ENCODE assay signal across 8 mouse cellular contexts in genomic region chr13:24844983-24845955, GRCm38 (mm10). TPM values are rescaled to one million over a fixed set of nuclear protein-coding genes. Genes with fewer than 3 reads are reported as not detected.
DNase-seq lines count a peak whose midpoint lies in the region; ATAC-seq lines count a peak whose summit lies in the region.

D130043K22Rik (plus strand) TSS chr13:24845135.

- H3K4me3 ChIP-seq in heart, embryonic 13.5 days: peak within 1 kb of the TSS; percentile 52
- peak within 1 kb of the TSS; percentile 25 for H3K4me3 ChIP-seq in lung, embryonic 15.5 days

- no peak for ATAC-seq in heart, embryonic 13.5 days (ENCODE audit: extremely low read depth, insufficient number of reproducible peaks, low FRiP score, low TSS enrichment)
- ATAC-seq in lung, embryonic 15.5 days (ENCODE audit: borderline replicate concordance, extremely low read depth, low FRiP score, low TSS enrichment): peak; percentile 73; the same call in 1 of the 2 replicates

- no peaks in the 10 kb centered on the region for H3K9me3 ChIP-seq in heart, embryonic 13.5 days
- no peaks in the 10 kb centered on the region for H3K9me3 ChIP-seq in lung, embryonic 15.5 days

- H3K9ac ChIP-seq in heart, embryonic 13.5 days: peak within 1 kb of the TSS; percentile 47
- no peak within 1 kb of the TSS for H3K9ac ChIP-seq in lung, embryonic 15.5 days

- H3K27ac ChIP-seq in heart, embryonic 13.5 days (replicated peaks): no peak within 1 kb of the TSS
- no peak within 1 kb of the TSS for H3K27ac ChIP-seq in lung, embryonic 15.5 days

- H3K4me2 ChIP-seq in heart, embryonic 13.5 days: peak within 1 kb of the TSS; percentile 76
- peak within 1 kb of the TSS; percentile 64 for H3K4me2 ChIP-seq in lung, embryonic 15.5 days

- H3K27me3 ChIP-seq in heart, embryonic 13.5 days (replicated peaks): no peaks in the 10 kb centered on the region
- no peaks in the 10 kb centered on the region for H3K27me3 ChIP-seq in lung, embryonic 15.5 days

- H3K4me1 ChIP-seq in heart, embryonic 13.5 days: peaks cover 9% of the 10 kb centered on the region
- peaks cover 5% of the 10 kb centered on the region for H3K4me1 ChIP-seq in lung, embryonic 15.5 days

- DNase-seq in urinary bladder, postnatal 25 days (ENCODE audit: low spot score): peak; percentile 37
- DNase-seq in urinary bladder, postnatal 10 days (ENCODE audit: low spot score): no peak
- peak; percentile 83 for DNase-seq in embryo, embryonic 10 days (ENCODE audit: low spot score)
- DNase-seq in layer of hippocampus, adult 9-11 months: peak; percentile 51
- peak; percentile 75 to 84 for DNase-seq in right cerebral cortex, adult 2 months (ENCODE audit: low spot score in 2 of 2)
- no peak for DNase-seq in gastrocnemius, adult 18-20 months (ENCODE audit: low spot score)

- WGBS in heart, embryonic 13.5 days: 14% methylated on average over 40 of the region's 40 CpGs
- WGBS in lung, embryonic 15.5 days: 13% methylated on average over 40 of the region's 40 CpGs

- peaks cover 18% of the 10 kb centered on the region for H3K36me3 ChIP-seq in heart, embryonic 13.5 days
- H3K36me3 ChIP-seq in lung, embryonic 15.5 days: peaks cover 7% of the 10 kb centered on the region

RNA-seq across cellular contexts. Expression of gene D130043K22Rik, which starts in this region (rescaled TPM):
- 0.05 and 0.20 TPM in 2 replicates for polyA plus RNA-seq in heart, embryonic 13.5 days (2015; fragmentation: Nextera tagmentation; extraction: Ambion mirVana)
- polyA plus RNA-seq in lung, embryonic 15.5 days (2015; fragmentation: Nextera tagmentation; extraction: Ambion mirVana): 0.13 and 0.25 TPM in 2 replicates
- not detected for total RNA-seq in gastrocnemius, adult 18-20 months (2021)

Comparison
In these comparisons a context has a peak if more than half of its experiments do, and no peak if none do; other contexts are left out.
1. DNase-seq: peak in urinary bladder, postnatal 25 days (single experiment), embryo, embryonic 10 days (single experiment), layer of hippocampus, adult 9-11 months (single experiment) and right cerebral cortex, adult 2 months (2 of 2); none in urinary bladder, postnatal 10 days (single experiment) and gastrocnemius, adult 18-20 months (single experiment).
2. Peak in ATAC-seq, H3K4me3 ChIP-seq and H3K4me2 ChIP-seq in lung, embryonic 15.5 days; RNA of the gene not detected or under 1 TPM.